Mouse (Mus musculus) thymus, postnatal 36 days (tissue): ENCODE data around the gene Smoc1.
A peak's percentile ranks its signal among the peaks of the same experiment; 100 is the strongest.

Experiments
- DNase-seq, 2 experiments: peaks; one replicate each; pipeline ENCODE4 v3.0.0; 2022; ENCODE audit warnings: mixed read lengths in 2 of 2

The Smoc1 gene

GRCm38 (mm10) chr12:81170076-81170475 is 143.5 kb downstream of the Smoc1 start:
- DNase-seq = peak; percentile 20

GRCm38 (mm10) chr12:81173011-81173410 is 146.4 kb downstream of the Smoc1 start:
- no peak for DNase-seq

- no peak for DNase-seq
Observed at GRCm38 (mm10) chr12:81173893-81174292, 147.3 kb downstream of the Smoc1 start.

GRCm38 (mm10) chr12:81175252-81175651 is 148.6 kb downstream of the Smoc1 start:
- no peak for DNase-seq

- peak; percentile 68 to 71 for DNase-seq
Observed at GRCm38 (mm10) chr12:81182073-81182472, 155.5 kb downstream of the Smoc1 start.

- no peak for DNase-seq
Observed at GRCm38 (mm10) chr12:81184967-81185366, 158.4 kb downstream of the Smoc1 start.

GRCm38 (mm10) chr12:81186081-81186480 is 159.5 kb downstream of the Smoc1 start:
- DNase-seq = no peak

GRCm38 (mm10) chr12:81186668-81187067 is 160.1 kb downstream of the Smoc1 start:
- no peak for DNase-seq

- DNase-seq = no peak
Observed at GRCm38 (mm10) chr12:81188423-81188822, 161.8 kb downstream of the Smoc1 start.

GRCm38 (mm10) chr12:81188996-81189395 is 162.4 kb downstream of the Smoc1 start:
- DNase-seq = no peak

GRCm38 (mm10) chr12:81189636-81190035 is 163.0 kb downstream of the Smoc1 start:
- no peak for DNase-seq

- no peak for DNase-seq
Observed at GRCm38 (mm10) chr12:81193968-81194367, 167.4 kb downstream of the Smoc1 start.

- no peak for DNase-seq
Observed at GRCm38 (mm10) chr12:81197468-81198075, 171.0 kb downstream of the Smoc1 start.

GRCm38 (mm10) chr12:81199280-81199955 is 172.8 kb downstream of the Smoc1 start:
- DNase-seq = no peak

- DNase-seq = no peak
Observed at GRCm38 (mm10) chr12:81203226-81203625, 176.6 kb downstream of the Smoc1 start.

GRCm38 (mm10) chr12:81205619-81206560 is 179.3 kb downstream of the Smoc1 start:
- peak; percentile 32 to 39 for DNase-seq

- no peak for DNase-seq
Observed at GRCm38 (mm10) chr12:81208559-81208958, 182.0 kb downstream of the Smoc1 start.

- DNase-seq = no peak
Observed at GRCm38 (mm10) chr12:81219339-81219738, 192.7 kb downstream of the Smoc1 start.

- DNase-seq = no peak
Observed at GRCm38 (mm10) chr12:81223276-81223675, 196.7 kb downstream of the Smoc1 start.

- DNase-seq = no peak
Observed at GRCm38 (mm10) chr12:81224843-81225242, 198.2 kb downstream of the Smoc1 start.

GRCm38 (mm10) chr12:81225966-81226577 is 199.5 kb downstream of the Smoc1 start:
- DNase-seq = no peak

GRCm38 (mm10) chr12:81226590-81226989 is 200.0 kb downstream of the Smoc1 start:
- no peak for DNase-seq
